Mouse (Mus musculus) common myeloid progenitor, adult 5-6 weeks (primary cell): ENCODE results near the gene Dhtkd1. TPM values are rescaled to one million over a fixed set of nuclear protein-coding genes. Genes with fewer than 3 reads are reported as not detected.

Experiments used
- ATAC-seq: replicated peaks from 2 replicates; pipeline ENCODE4 v1.8.0; 2016; ENCODE audit warnings: low read depth, mild to moderate bottlenecking, moderate TSS enrichment, inconsistent platforms; ENCODE audit not compliant: poor library complexity, severe bottlenecking
- total RNA-seq: library from RNA; stranded (forward); fragments of 200-1000, 187-1606 nt; gene quantifications from 2 replicates; pipeline ENCODE4 v1.2.3, GENCODE M21; 2017

The Dhtkd1 gene
- total RNA-seq, 1 experiment from 2014 or later = 1.1 TPM

DNA sequence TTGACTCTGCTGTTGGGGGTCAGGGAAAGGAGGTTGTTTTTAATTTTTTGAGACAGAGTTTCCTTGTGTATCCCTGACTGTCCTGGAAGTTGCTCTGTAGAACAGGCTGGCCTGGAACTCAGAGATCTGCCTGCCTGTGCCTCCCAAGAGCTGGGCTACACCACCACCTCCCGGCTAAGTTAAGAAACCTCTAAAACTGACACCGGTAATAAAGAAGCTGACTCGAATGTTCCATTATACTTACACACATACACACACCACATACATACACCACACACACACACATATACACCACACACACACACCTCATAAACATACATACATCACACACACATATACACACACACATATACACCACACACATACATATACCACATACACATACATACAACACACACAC, 7.7 kb downstream of the Dhtkd1 start:
- no peak for ATAC-seq

DNA sequence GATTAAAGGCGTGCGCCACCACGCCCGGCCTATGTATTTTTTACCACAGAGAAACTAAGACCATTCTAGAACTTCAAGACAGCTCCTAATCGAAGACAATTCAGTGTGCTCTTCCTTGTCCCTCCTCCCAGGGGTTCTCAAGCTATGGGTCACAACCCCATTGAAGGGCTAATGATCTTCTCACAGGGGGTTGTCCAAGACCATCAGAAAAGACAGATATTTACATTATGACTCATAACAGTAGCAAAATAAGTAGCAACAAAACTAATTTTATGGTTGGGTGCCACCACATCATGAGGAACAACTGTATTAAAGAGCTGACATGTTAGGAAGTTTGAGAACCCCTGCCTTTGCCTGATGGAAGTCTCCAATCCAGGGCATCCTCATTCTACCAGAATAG, 10.7 kb downstream of the Dhtkd1 start:
- ATAC-seq = no peak

DNA sequence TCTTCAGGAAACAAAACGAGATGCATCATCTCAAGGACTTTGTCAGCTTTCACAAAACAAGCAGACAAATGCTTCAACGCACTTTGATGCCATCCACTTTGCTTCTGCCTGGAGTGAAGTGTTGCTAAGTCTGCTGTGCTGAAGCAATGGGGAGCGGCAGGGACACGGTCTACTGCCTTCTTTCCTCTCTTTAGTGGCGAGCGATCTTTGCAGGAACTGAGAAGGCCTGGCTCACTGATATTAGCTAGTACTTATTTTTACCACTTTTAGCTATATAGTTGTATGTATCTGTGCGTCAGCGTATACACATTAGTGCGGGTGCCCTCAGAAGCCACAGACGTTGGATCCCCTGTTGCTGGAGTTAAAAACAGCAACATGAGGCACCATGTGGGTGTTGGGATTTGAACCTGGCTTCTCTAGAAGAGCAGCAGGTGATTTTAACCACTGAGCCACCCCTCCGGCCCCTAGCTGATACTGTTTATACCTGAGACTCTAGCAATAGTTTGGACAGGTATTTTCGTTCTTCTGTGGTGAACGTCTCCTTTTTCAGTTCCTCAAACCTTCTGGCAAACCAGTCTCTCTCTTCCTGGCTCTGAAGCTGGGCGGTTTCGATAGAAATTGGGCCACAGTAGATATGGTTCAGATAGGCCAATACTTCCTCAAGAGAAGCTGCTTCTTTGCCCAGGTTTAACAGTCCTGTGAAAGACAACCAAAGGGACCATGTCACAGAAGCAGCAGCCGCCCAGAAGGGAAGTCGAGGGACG, 12.1 kb downstream of the Dhtkd1 start:
- peak; percentile 77 for ATAC-seq

DNA sequence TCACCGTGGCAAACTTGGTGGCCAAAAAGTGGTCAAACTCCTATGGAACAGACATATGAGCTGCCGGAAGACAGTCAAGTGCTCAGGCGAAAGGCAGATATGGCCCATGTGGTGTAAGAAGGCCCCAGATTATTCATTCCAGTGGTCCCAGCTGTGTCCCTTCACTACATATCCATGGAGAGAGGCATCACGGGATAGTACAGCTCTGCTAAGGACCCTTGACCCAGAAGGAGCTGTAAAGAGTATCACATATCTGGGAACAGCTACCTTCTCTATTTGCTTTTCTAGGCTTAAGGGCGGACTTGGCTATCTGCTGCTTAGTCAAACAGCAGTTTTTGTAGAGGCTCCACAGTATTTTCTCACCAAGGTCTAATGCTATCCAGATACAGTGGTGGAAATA, 12.8 kb downstream of the Dhtkd1 start:
- ATAC-seq = no peak

DNA sequence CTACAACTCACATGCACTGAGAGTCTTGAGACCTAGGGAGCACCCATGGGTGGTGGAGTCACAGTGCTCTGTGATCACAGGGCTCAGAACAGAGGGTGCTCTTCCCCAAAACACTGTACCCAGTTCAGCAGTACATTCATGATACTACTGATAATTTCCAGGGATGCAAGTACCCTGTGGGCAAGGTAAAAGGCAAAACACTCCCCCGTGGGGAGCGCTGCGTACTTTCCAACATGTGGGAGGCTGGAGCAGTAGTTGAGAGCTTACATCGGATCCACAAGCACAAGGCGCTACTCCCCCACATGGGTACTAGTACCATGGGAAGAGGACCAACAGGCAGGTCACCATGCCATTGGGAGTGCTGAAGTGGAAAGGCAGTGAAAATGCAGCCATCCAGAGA, 15.1 kb downstream of the Dhtkd1 start:
- no peak for ATAC-seq

DNA sequence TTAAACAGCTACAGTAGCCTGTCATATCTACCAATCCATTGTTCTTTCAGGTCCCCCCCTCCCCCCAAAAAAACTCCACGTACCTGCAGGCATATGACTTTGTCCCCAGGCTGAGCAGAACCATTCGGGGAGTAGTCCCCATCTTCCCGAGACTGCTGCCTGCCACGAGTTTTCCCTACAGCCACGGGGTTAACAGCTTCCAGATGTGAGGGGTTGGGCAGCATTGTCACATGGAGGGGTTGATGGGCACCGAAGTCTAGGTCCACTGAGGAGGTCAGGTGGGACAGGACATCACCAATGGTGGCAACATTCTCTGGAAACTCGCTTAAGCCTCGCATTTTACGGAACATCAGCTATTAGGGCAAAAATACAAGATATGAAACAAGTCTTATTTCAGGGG, 18.8 kb downstream of the Dhtkd1 start:
- ATAC-seq = no peak

DNA sequence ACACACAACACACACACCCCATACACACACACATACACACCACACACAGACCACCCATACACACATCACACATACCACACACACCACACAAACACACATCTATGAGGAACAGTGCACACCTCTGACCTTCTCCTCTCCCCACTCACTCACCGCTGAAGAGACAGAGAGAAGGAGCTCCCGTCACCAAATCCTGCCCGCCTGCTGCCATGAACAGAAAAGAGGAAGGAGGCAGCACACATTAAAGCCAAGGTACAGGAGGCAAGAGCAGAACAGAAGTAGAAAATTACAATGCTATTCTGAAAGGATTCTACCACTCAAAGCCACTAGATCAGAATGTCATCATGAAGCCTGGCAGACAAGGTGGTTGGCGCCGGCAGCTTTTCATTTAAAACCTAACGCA, 19.8 kb downstream of the Dhtkd1 start:
- ATAC-seq = peak; percentile 79

DNA sequence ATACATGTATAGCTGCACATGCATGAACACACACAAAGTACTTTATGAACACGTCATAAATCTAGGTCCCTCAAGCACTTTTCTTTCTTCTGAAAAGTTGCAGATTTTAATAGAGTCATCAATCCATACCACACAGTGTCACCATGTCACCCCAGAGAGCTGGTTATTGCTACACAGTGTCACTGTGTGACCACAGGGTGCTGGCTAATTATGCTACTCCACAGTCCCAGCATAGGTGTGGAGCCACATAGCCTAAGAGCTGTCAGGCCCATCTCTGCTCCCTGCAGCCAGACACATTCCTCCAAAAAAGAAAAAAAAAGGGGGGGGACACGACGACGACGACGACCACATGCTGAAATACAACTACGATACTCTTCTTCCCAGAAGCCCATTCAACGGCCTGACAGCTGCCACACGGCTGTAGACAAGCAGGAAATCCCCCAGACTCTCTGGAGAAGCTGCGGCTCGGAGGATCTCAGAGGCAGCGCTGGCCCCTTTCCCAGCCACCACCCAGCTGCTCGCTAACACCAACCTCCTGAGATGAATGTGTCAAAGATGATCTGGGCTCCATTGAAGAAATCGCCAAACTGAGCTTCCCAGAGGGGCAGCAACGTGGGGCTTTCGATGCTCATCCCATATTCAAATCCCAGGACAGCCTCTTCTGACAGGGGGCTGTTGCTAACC, 31.2 kb downstream of the Dhtkd1 start:
- ATAC-seq = no peak

DNA sequence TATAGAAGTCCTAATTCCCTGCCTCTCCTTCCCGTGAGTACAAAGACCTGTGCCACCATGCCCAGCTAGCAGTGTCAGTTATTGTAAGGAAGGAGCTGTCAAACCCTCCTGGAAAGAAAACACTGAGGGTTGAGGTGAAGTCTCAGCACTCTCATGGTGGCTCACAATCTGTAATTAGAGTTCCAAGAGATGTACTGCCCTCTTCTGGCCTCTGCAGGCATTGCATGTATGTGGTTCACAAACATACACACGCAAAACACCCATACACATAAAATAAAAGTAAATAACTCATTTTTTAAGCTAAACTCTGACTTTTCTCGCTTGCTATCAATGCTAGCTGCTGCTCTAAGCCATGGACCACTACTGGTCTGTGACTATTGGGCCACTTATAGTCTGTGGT, 36.0 kb downstream of the Dhtkd1 start:
- ATAC-seq = peak; percentile 75

DNA sequence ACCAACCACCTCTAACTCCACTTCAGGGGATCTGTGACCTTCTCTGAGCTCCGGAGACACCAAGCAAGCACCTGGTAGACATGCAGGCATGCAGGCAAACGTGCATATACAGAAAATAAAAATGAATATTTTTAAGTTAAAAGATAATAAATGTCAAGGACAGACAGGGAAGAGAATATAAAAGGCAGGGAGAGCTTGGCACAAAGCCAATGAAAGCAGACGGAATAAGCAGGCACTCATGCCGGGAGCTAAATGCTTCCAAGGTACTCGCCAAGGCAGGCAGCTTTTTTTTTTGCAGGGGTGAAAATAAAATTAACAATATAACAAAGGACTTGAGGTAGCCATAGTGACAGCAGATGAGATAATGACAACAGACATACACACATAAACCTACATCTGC, 36.5 kb downstream of the Dhtkd1 start:
- ATAC-seq = no peak

DNA sequence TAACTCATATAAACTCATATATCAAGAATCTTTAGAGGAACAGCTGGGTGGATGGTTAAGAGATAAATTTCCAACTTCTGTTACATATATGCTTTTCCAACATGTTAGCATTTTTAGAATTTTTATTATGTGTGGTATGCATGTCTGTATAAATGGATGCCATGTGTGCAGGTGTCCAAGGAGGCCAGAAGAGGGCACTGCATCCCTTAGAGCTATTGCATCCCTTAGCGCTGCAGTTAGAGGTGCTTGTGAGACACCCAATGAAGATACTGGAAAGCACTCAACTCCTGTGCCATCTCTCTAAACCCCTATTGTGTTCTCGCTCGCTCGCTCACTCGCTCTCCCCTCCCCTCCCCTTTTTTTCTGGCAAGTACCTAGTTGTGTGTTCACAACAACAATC, 42.4 kb downstream of the Dhtkd1 start:
- peak; percentile 67 for ATAC-seq

DNA sequence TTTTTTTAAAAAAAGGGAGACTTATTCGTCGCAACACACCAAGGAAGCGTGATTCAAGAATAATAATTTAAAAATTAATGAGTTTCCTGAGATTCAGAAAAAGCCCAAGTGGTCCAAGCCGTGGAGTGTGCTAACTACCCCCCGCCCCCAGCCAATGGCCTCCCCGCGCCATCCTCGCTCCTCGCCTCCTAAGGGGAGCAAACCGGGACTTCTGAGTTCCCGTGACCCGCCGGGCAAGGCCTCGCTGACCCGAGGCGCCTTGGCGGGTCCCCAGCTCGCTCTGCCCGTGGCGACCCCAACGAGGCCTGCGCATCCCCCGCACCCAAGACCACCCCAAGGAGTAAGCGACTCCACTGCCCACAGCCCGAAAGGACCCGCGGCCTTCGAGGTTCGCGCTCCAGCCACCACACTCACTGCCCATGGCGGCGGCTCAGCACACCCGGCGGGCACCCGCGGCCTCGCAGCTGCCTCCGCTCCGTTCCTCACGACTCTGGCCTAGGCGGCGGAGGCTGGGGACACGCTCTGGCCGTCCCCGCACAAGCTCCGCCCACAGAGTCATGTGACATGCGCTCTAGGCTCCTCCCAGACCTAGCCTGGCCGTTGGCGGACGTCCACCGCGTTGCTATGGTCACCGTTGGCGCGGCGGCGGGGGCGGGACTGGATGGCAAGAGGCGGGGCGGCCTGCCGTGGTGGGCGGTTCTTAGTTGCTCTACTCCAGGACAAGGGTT, 47.6 kb downstream of the Dhtkd1 start, which contains the start of gene Sec61a2:
TSS of gene Sec61a2 (minus strand) at position 590 of the 728 bp plus-strand sequence.
- ATAC-seq = peak; percentile 95

DNA sequence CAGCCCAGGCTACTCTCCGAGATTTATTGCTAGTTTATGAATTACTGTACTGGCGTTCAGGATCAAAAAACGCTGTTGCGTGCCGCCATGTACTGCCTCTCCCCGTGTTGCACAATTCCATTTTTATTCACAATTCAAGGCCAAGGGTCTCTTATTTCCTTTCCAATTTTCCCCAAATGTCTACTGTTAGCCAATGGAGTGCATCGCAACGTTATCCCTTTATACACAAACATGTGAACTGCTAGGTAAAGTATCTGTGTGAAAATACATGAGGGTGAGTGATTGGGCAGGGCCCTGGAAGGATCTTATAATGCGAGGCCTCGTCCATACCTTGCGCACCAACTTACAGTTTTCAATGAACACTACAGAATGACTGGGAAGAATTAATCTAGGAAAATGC, 48.3 kb downstream of the Dhtkd1 start:
- no peak for ATAC-seq

DNA sequence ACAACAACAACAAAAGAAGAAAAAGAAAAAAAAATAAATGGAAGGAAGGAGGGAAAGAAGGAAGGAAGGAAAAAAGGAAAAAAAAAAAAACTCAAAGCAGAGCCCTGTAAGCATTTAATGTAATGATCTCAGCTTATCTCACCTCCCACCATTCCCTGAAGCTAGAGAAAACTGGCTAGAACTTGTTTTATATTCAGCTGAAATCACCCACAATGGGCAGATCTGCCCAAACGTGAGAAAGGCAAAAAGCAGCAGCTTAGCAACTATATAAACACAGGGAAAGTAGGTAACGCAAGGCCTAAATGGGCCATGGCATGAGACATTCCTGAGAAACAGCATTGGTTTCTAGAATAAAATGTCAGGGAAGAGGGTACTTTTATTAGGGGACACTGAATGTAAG, 53.2 kb downstream of the Dhtkd1 start:
- no peak for ATAC-seq

DNA sequence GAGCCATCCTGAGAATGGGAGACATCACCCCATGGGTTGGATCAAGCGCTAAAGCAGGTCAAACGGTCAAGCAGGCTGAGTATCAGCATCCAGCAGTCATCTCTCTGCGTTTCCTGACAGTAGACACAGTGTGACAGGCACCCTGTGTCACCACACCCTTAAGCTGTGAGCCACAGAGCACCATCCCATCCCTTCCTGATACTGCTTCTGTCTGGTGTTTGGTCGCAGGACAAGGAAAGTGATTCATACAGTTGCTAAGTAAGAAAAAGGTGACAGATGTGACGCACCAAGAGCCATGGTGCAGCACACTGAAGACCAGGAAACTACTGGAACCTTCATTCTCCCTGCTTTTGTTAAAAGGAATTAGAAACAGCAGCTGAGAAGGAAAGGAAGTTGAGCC, 53.7 kb downstream of the Dhtkd1 start:
- no peak for ATAC-seq

DNA sequence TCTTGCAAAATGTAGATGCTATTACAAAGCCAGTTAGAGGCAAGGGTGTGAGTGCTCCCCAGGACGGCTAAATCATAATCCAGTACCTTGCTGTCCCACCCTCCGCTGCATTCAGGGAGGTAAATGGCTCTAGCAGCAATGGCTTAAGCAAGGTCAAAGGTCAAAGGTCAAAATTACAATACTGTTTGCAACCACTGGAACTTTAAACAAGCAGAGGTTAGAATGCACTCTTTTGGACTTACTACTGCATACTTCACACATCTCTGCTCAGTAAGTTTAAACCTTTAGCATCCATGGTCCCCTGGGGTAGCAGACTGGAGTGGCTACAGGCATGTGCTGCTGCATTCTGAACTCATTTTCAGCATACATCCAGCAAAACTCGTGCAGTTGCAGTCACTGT, 65.1 kb downstream of the Dhtkd1 start:
- ATAC-seq = no peak

DNA sequence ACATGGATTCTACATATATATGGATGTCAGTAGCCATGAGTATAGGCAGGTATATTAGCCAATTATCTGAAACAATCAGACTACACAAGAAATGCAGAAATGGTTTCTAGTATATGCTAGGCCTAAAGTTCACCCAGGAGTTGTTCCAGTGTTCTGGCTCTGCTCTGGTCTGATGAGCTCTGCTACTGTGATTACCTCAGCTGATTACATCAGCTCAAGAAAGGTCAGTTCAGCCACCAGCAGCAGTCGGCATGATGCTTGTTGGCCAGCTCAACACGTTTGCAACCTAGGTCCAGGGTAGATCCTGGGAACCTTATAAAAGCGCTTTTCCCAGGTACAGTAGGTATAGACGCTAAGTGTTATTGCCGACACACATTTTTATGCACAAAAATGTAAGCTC, 72.8 kb downstream of the Dhtkd1 start:
- ATAC-seq = no peak

DNA sequence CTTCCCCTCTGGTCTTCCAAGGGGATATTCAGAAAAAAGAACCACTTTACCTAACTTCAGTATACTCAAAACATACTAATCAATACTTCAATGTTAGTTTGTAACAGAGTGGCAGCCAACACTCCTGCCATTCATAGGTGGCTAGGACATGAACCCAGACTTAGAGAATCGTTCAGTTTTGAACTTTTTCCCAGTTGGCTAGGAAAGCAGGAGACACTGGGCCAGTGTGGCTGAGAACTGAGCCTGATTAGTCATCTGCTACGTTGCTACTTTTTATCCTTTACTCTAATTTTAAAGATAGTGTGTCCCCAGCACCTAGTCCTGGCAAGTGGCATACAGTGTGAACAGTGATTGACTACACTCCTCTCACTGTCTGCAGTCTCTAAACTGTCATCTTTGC, 74.9 kb downstream of the Dhtkd1 start:
- no peak for ATAC-seq

DNA sequence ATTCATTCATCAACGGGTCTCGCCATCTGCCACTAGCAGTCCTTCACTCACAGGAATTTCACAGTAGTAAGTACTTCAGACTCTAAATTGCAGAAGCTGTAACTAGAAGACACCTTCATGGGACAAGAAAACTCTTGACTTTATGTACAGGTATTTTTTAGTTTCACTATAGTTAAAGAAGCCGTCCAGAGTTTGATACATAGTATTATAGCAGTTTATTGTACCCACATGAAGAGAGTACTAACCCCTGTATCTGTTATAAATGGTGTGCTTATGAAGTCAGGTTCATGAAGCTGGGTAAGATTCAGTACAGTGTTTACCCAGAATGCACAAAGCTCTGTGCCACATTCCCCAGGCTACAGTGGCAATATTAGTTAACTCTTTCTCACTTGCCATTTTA, 79.8 kb downstream of the Dhtkd1 start, which contains the start of gene Gm13199:
TSS of gene Gm13199 (minus strand) at position 101 of the 400 bp plus-strand sequence.
- ATAC-seq = no peak

DNA sequence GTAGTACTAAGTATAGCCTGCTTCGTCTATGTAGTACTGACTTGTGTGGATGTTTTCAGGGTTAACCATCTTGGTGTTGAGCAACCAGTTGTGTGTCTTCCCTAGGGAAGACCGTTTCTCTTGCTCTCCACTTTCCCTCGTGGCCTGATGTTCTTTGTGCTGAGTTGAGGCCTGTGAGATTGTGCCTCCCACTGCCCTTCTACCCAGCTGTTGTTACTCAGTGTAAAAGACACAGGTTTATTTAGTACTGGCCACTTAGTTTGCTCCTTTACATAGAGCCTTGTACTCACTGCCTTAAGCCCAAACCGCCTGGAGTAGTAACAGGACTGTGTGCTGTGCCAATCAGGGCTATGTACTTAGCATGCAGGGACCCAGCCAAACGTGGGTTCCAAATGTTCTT, 90.7 kb downstream of the Dhtkd1 start:
- ATAC-seq = no peak

DNA sequence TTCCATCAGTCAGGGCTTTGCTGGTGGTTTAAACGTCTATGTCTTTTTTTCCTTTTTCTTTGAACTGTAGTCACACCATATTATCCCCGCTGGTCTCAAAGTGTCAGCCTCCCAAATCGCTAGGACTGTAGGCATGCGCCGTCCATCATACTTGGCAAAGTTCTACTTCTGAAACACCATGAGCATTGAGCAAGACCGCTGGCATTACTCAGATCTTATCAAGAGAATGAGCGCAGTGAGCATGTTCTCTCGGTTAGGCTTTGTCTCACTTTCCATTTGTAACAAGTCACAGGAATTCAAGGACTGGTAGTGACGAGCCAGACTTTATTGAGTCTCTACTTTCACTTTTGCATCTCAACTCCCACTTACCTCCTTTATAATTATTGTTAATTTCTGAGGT, 91.5 kb downstream of the Dhtkd1 start:
- ATAC-seq = no peak
